Comparison of ENCODE assay signal across 12 mouse cellular contexts in the genomic region with DNA sequence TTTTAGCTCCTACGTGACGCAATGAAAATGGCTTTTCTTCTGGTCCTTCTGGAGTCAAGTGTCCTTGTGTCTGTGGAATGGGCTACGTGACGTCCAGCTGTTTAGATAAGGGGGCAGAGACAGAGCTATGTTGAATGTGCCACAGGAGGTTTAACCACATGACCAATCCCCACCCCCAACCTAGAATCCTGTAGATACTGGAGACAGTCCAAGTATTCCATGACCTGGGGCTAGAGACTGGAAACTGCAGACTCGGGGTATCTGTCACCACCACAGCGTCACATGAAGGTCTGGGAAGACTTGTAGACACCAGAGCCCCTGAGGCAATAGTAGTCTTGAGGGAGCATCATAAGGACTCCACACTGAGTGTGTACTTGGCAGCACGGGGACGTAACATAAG. TPM values are rescaled to one million over a fixed set of nuclear protein-coding genes. Genes with fewer than 3 reads are reported as not detected.
DNase-seq lines count a peak whose midpoint lies in the region; ATAC-seq and TF ChIP-seq lines count a peak whose summit lies in the region.
"Had no signal": no experiment of that assay in that cellular context is flagged by ENCODE, and none has a peak within 500 bp of the region (broad histone marks: within the 10 kb centered on the region; RNA-seq: fewer than 3 reads in every experiment).

No protein-coding gene starts in this region.

- no peak for DNase-seq in gastrocnemius, adult 2 months
- DNase-seq in gastrocnemius, postnatal 14 days = no peak
- no peak for DNase-seq in lung, postnatal 4 days
- DNase-seq in embryonic facial prominence, embryonic 14.5 days (ENCODE audit: low spot score) = peak; percentile 51
- no peak for DNase-seq in left cerebral cortex, adult 2 months (ENCODE audit: extremely low spot score in 1 of 2, low spot score in 2 of 2)
- no peak for DNase-seq in embryo, embryonic 9.5 days (ENCODE audit: extremely low spot score)
- DNase-seq: cerebellum, adult 11 months had no signal

- peak; percentile 72 for ATAC-seq in lung, embryonic 16.5 days (ENCODE audit: low read depth)
- no peak for ATAC-seq in embryonic facial prominence, embryonic 14.5 days (ENCODE audit: low read depth)

- no peaks in the 10 kb centered on the region for H3K79me2 ChIP-seq in macrophage (ENCODE audit: inconsistent target)

- no peak overlapping the region for H3K4me2 ChIP-seq in lung, embryonic 16.5 days (ENCODE audit: low read depth, low read length)
- H3K4me2 ChIP-seq in embryonic facial prominence, embryonic 14.5 days (ENCODE audit: low read depth, low read length) = no peak overlapping the region
- H3K4me2 ChIP-seq: limb, embryonic 15.5 days had no signal

- H3K27me3 ChIP-seq in lung, embryonic 16.5 days (ENCODE audit: control insufficient read depth, insufficient read depth, low read depth, low read length) = no peaks in the 10 kb centered on the region
- H3K27me3 ChIP-seq in embryonic facial prominence, embryonic 14.5 days (replicated peaks; ENCODE audit: control insufficient read depth, insufficient read depth, low read length) = no peaks in the 10 kb centered on the region
- H3K27me3 ChIP-seq: limb, embryonic 15.5 days had no signal

- intact Hi-C loops in gastrocnemius, adult 2 months (cut with DNase I) = no loop called here
- intact Hi-C loops in gastrocnemius, postnatal 14 days (cut with DNase I; ENCODE audit: low total_unique reads) = no loop called here
- intact Hi-C loops in left cerebral cortex, adult 2 months (cut with DNase I) = no loop called here

- TF ChIP-seq CTCF in gastrocnemius, adult 2 months (IDR thresholded peaks at IDR 0.05) = no peak
- no peak for TF ChIP-seq CTCF in left cerebral cortex, adult 2 months (IDR thresholded peaks at IDR 0.05)

- whole genome bisulfite sequencing in lung, embryonic 16.5 days = 19% methylated on average over 8 of the region's 8 CpGs
- 47% methylated on average over 8 of the region's 8 CpGs for WGBS in embryonic facial prominence, embryonic 14.5 days
- WGBS in macrophage (ENCODE audit: missing documents) = 75% methylated on average over 8 of the region's 8 CpGs

- H3K4me3 ChIP-seq in gastrocnemius, adult 2 months = no peak overlapping the region
- no peak overlapping the region for H3K4me3 ChIP-seq in lung, embryonic 16.5 days (ENCODE audit: low read length)
- H3K4me3 ChIP-seq in embryonic facial prominence, embryonic 14.5 days (ENCODE audit: low read depth, low read length) = no peak overlapping the region
- no peak overlapping the region for H3K4me3 ChIP-seq in macrophage (ENCODE audit: inconsistent target)
- no peak overlapping the region for H3K4me3 ChIP-seq in left cerebral cortex, adult 2 months
- H3K4me3 ChIP-seq: limb, embryonic 15.5 days had no signal

- no peak overlapping the region for H3K9ac ChIP-seq in lung, embryonic 16.5 days (ENCODE audit: low read length)
- H3K9ac ChIP-seq in embryonic facial prominence, embryonic 14.5 days (ENCODE audit: low read depth, low read length) = no peak overlapping the region
- H3K9ac ChIP-seq: limb, embryonic 15.5 days had no signal

- H3K27ac ChIP-seq in gastrocnemius, adult 2 months = peak overlapping the region; percentile 84
- peak overlapping the region; percentile 75 for H3K27ac ChIP-seq in lung, embryonic 16.5 days (ENCODE audit: low read length)
- H3K27ac ChIP-seq in embryonic facial prominence, embryonic 14.5 days (replicated peaks; ENCODE audit: low read depth, low read length) = no peak overlapping the region
- H3K27ac ChIP-seq in macrophage = peak overlapping the region; percentile 83
- no peak overlapping the region for H3K27ac ChIP-seq in left cerebral cortex, adult 2 months
- H3K27ac ChIP-seq: limb, embryonic 15.5 days had no signal

- peaks cover 42% of the 10 kb centered on the region for H3K4me1 ChIP-seq in lung, embryonic 16.5 days (replicated peaks; ENCODE audit: control insufficient read depth, insufficient read depth, low read length)
- peaks cover 16% of the 10 kb centered on the region for H3K4me1 ChIP-seq in embryonic facial prominence, embryonic 14.5 days (ENCODE audit: control insufficient read depth, insufficient read depth, low read length)

- H3K36me3 ChIP-seq in lung, embryonic 16.5 days (ENCODE audit: control insufficient read depth, insufficient read depth, low read length) = no peaks in the 10 kb centered on the region
- H3K36me3 ChIP-seq in embryonic facial prominence, embryonic 14.5 days (ENCODE audit: control insufficient read depth, insufficient read depth, low read length) = no peaks in the 10 kb centered on the region
- no peaks in the 10 kb centered on the region for H3K36me3 ChIP-seq in macrophage (ENCODE audit: inconsistent target)
- H3K36me3 ChIP-seq: limb, embryonic 15.5 days had no signal

- no peaks in the 10 kb centered on the region; the same call in 1 of the 2 replicates for H3K9me3 ChIP-seq in lung, embryonic 16.5 days (ENCODE audit: control insufficient read depth, low read length)
- no peaks in the 10 kb centered on the region for H3K9me3 ChIP-seq in embryonic facial prominence, embryonic 14.5 days (ENCODE audit: control insufficient read depth, low read length)
- H3K9me3 ChIP-seq: limb, embryonic 15.5 days had no signal

RNA-seq across cellular contexts. Expression of a gene that starts 22.8 kb away (rescaled TPM):
- total RNA-seq in gastrocnemius, adult 2 months (2021) = under 1 TPM; 0.28 to 0.53 TPM
- total RNA-seq in gastrocnemius, postnatal 14 days (2021) = under 1 TPM; 0.23 to 0.33 TPM
- 0.24 and 0.39 TPM in 2 replicates for polyA plus RNA-seq in lung, embryonic 16.5 days (2015; fragmentation: Nextera tagmentation; extraction: Ambion mirVana)
- 0.19 TPM in 1 of 2 replicates, not detected in the other for polyA plus RNA-seq in embryonic facial prominence, embryonic 14.5 days (2014; fragmentation: Nextera tagmentation; extraction: Ambion mirVana)
- total RNA-seq in macrophage (2018; cell fraction: chromatin; rRNA removed) = 1 to 10 TPM in 12 of 26 experiments, under 1 TPM in 2, not detected in 12; 0.88 to 3.4 (median 1.3) TPM
- under 1 TPM in 8 of 26 experiments, not detected in 18; 0.14 to 0.42 (median 0.19) TPM for total RNA-seq in macrophage (2018; cell fraction: cytosol; rRNA removed)
- total RNA-seq in macrophage (2018; cell fraction: nucleus; rRNA removed) = 1 to 10 TPM in 12 of 26 experiments, under 1 TPM in 3, not detected in 11; 0.53 to 5.5 (median 1.5) TPM
- polyA plus RNA-seq in macrophage (2018) = not detected in 3 replicates
- total RNA-seq in left cerebral cortex, adult 2 months (2021) = 1 to 10 TPM in 1 of 2 experiments, under 1 TPM in 1; 0.52 to 1.1 TPM
- total RNA-seq: gastrocnemius, adult 18-20 months had no signal
- polyA plus RNA-seq: neural tube, embryonic 14.5 days had no signal

RNA-seq across cellular contexts. Expression of a gene that starts 26.0 kb away (rescaled TPM):
- total RNA-seq in gastrocnemius, adult 2 months (2021) = 1 to 10 TPM; 6.2 to 7.0 TPM
- 1 to 10 TPM; 8.7 to 9.1 TPM for total RNA-seq in gastrocnemius, postnatal 14 days (2021)
- polyA plus RNA-seq in lung, embryonic 16.5 days (2015; fragmentation: Nextera tagmentation; extraction: Ambion mirVana) = 29.7 and 33.9 TPM in 2 replicates
- 13.2 and 13.9 TPM in 2 replicates for polyA plus RNA-seq in embryonic facial prominence, embryonic 14.5 days (2014; fragmentation: Nextera tagmentation; extraction: Ambion mirVana)
- total RNA-seq in macrophage (2018; cell fraction: chromatin; rRNA removed) = 1,000 to 10,000 TPM in 16 of 26 experiments, 100 to 1,000 TPM in 10; 182 to 4,122 (median 1,484) TPM
- 1,000 to 10,000 TPM in 3 of 26 experiments, 100 to 1,000 TPM in 20, 10 to 100 TPM in 3; 70.8 to 1,263 (median 454) TPM for total RNA-seq in macrophage (2018; cell fraction: cytosol; rRNA removed)
- 1,000 to 10,000 TPM in 16 of 26 experiments, 100 to 1,000 TPM in 10; 125 to 4,136 (median 1,548) TPM for total RNA-seq in macrophage (2018; cell fraction: nucleus; rRNA removed)
- 39.6 to 162 TPM (median 77.3 TPM) in 3 replicates for polyA plus RNA-seq in macrophage (2018)
- 1 to 10 TPM; 6.6 to 8.2 TPM for total RNA-seq in left cerebral cortex, adult 2 months (2021)

Comparison
In these comparisons a context has a peak if more than half of its experiments do, and no peak if none do; other contexts are left out.
1. H3K27ac ChIP-seq: peak in gastrocnemius, adult 2 months (single experiment), lung, embryonic 16.5 days (single experiment) and macrophage (single experiment); none in embryonic facial prominence, embryonic 14.5 days (single experiment) and left cerebral cortex, adult 2 months (single experiment).